24 mouse cellular contexts compared by ENCODE assay signal in the genomic region with DNA sequence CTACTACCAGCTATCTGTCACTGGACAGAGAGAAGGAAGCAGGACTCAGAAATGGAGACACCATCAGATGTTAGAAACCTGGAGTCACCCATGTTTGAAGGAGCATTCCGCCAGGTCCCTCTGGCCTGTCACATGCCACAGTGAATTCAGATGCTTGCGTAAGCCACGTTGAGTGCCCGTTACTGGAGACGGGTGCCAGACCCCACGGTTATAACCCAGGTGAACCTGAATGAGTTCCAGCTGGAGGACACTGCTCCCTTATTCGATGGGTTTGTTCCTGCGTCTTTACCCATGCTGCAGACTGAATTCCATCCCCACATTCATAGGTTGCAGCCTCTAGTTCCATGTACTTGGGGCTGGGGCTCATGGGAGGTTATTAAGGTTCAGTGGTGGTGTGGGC. TPM values are rescaled to one million over a fixed set of nuclear protein-coding genes. Genes with fewer than 3 reads are reported as not detected.
DNase-seq lines count a peak whose midpoint lies in the region; ATAC-seq and TF ChIP-seq lines count a peak whose summit lies in the region.
"Had no signal": no experiment of that assay in that cellular context is flagged by ENCODE, and none has a peak within 500 bp of the region (broad histone marks: within the 10 kb centered on the region; RNA-seq: fewer than 3 reads in every experiment).

No protein-coding gene starts in this region.

- no peak overlapping the region for H3K9ac ChIP-seq in forebrain, embryonic 14.5 days (ENCODE audit: low read length)
- H3K9ac ChIP-seq in forebrain, embryonic 12.5 days = no peak overlapping the region
- H3K9ac ChIP-seq in hindbrain, embryonic 15.5 days = no peak overlapping the region
- no peak overlapping the region for H3K9ac ChIP-seq in hindbrain, embryonic 11.5 days (ENCODE audit: low read depth, low read length)
- no peak overlapping the region for H3K9ac ChIP-seq in forebrain, postnatal 0 days
- H3K9ac ChIP-seq: liver, embryonic 13.5 days; midbrain, embryonic 12.5 days had no signal

- TF ChIP-seq POLR2A in brain, embryonic 14.5 days (IDR thresholded peaks at IDR 0.05; ENCODE audit: borderline replicate concordance, extremely low read depth, insufficient read depth, insufficient read length, poor library complexity, severe bottlenecking) = no peak

- WGBS in forebrain, embryonic 14.5 days = 80% methylated on average over 8 of the region's 8 CpGs
- 92% methylated on average over 8 of the region's 8 CpGs for WGBS in forebrain, embryonic 12.5 days
- 77% methylated on average over 8 of the region's 8 CpGs for WGBS in hindbrain, embryonic 15.5 days
- whole genome bisulfite sequencing in hindbrain, embryonic 11.5 days = 92% methylated on average over 8 of the region's 8 CpGs
- 70% methylated on average over 8 of the region's 8 CpGs for WGBS in forebrain, postnatal 0 days

- H3K4me1 ChIP-seq in forebrain, embryonic 14.5 days (ENCODE audit: control insufficient read depth, insufficient read depth, low read length) = peaks cover 21% of the 10 kb centered on the region; the same call in 1 of the 2 replicates
- H3K4me1 ChIP-seq in forebrain, embryonic 12.5 days = peaks cover 8% of the 10 kb centered on the region; the same call in 1 of the 2 replicates
- H3K4me1 ChIP-seq in hindbrain, embryonic 15.5 days (replicated peaks) = peaks cover 29% of the 10 kb centered on the region
- H3K4me1 ChIP-seq in hindbrain, embryonic 11.5 days (replicated peaks; ENCODE audit: control insufficient read depth, insufficient read depth, low read length) = no peaks in the 10 kb centered on the region
- H3K4me1 ChIP-seq in forebrain, postnatal 0 days (ENCODE audit: insufficient read depth) = peaks cover 19% of the 10 kb centered on the region
- H3K4me1 ChIP-seq: limb, embryonic 13.5 days had no signal

- H3K36me3 ChIP-seq in forebrain, embryonic 14.5 days (ENCODE audit: control insufficient read depth, insufficient read depth, low read length) = no peaks in the 10 kb centered on the region
- H3K36me3 ChIP-seq in forebrain, embryonic 12.5 days (replicated peaks) = no peaks in the 10 kb centered on the region
- H3K36me3 ChIP-seq in hindbrain, embryonic 15.5 days = no peaks in the 10 kb centered on the region
- no peaks in the 10 kb centered on the region for H3K36me3 ChIP-seq in hindbrain, embryonic 11.5 days (ENCODE audit: control insufficient read depth, insufficient read depth, low read length)
- 0 out of 2 replicates have a peak, but pooled peaks cover 7% of the 10 kb centered on the region for H3K36me3 ChIP-seq in forebrain, postnatal 0 days (ENCODE audit: insufficient read depth)
- H3K36me3 ChIP-seq: G1E; limb, embryonic 13.5 days; liver, embryonic 13.5 days; midbrain, embryonic 12.5 days had no signal

- H3K4me2 ChIP-seq in forebrain, embryonic 14.5 days (ENCODE audit: low read length) = no peak overlapping the region
- no peak overlapping the region for H3K4me2 ChIP-seq in forebrain, embryonic 12.5 days
- no peak overlapping the region for H3K4me2 ChIP-seq in hindbrain, embryonic 15.5 days
- H3K4me2 ChIP-seq in hindbrain, embryonic 11.5 days (replicated peaks; ENCODE audit: low read depth, low read length) = no peak overlapping the region
- H3K4me2 ChIP-seq in forebrain, postnatal 0 days (ENCODE audit: low read depth) = no peak overlapping the region
- H3K4me2 ChIP-seq: limb, embryonic 13.5 days; liver, embryonic 13.5 days; midbrain, embryonic 12.5 days had no signal

- ATAC-seq in forebrain, embryonic 14.5 days = no peak
- ATAC-seq in forebrain, embryonic 12.5 days (ENCODE audit: low FRiP score) = no peak
- ATAC-seq in hindbrain, embryonic 15.5 days (ENCODE audit: low FRiP score, low read depth) = no peak
- ATAC-seq in hindbrain, embryonic 11.5 days (ENCODE audit: low FRiP score) = no peak
- no peak for ATAC-seq in forebrain, postnatal 0 days
- ATAC-seq: intestine, embryonic 16.5 days; Patski had no signal

- DNase-seq in forebrain, embryonic 14.5 days (ENCODE audit: low spot score) = no peak
- DNase-seq in hindbrain, embryonic 11.5 days (ENCODE audit: low spot score) = no peak
- DNase-seq in brain, embryonic 14.5 days (ENCODE audit: low read depth) = peak; percentile 27
- no peak for DNase-seq in forebrain, postnatal 0 days
- no peak for DNase-seq in adrenal gland, adult 2 months
- DNase-seq: B cell, adult 2 months; gastrocnemius, postnatal 25 days; kidney, adult 9 months; kidney, postnatal 14 days; liver, embryonic 13.5 days; lung, adult 2 months; lung, postnatal 14 days; thymus, adult 18-20 months; thymus, postnatal 4 days had no signal

- TF ChIP-seq CTCF in brain, embryonic 14.5 days (IDR thresholded peaks at IDR 0.05; ENCODE audit: borderline replicate concordance, extremely low read depth, insufficient read depth, insufficient read length) = no peak
- no peak for TF ChIP-seq CTCF in forebrain, postnatal 0 days (IDR thresholded peaks at IDR 0.05; ENCODE audit: low read depth)

- no peaks in the 10 kb centered on the region for H3K9me3 ChIP-seq in forebrain, embryonic 14.5 days (replicated peaks; ENCODE audit: control insufficient read depth, low read length)
- H3K9me3 ChIP-seq in forebrain, embryonic 12.5 days = no peaks in the 10 kb centered on the region
- no peaks in the 10 kb centered on the region for H3K9me3 ChIP-seq in hindbrain, embryonic 15.5 days
- H3K9me3 ChIP-seq in hindbrain, embryonic 11.5 days (ENCODE audit: control insufficient read depth, low read length) = no peaks in the 10 kb centered on the region
- H3K9me3 ChIP-seq in forebrain, postnatal 0 days (ENCODE audit: low read length) = no peaks in the 10 kb centered on the region
- H3K9me3 ChIP-seq: G1E; limb, embryonic 13.5 days; liver, embryonic 13.5 days; midbrain, embryonic 12.5 days had no signal

- H3K27ac ChIP-seq in forebrain, embryonic 14.5 days (ENCODE audit: low read depth, low read length) = peak overlapping the region; percentile 90
- H3K27ac ChIP-seq in forebrain, embryonic 12.5 days = no peak overlapping the region
- H3K27ac ChIP-seq in hindbrain, embryonic 15.5 days (replicated peaks) = peak overlapping the region; percentile 40
- H3K27ac ChIP-seq in hindbrain, embryonic 11.5 days (ENCODE audit: low read depth, low read length) = no peak overlapping the region
- H3K27ac ChIP-seq in forebrain, postnatal 0 days (ENCODE audit: low read depth, low read length) = peak overlapping the region; percentile 29; the same call in 1 of the 2 replicates
- H3K27ac ChIP-seq: limb, embryonic 13.5 days; liver, embryonic 13.5 days; midbrain, embryonic 12.5 days had no signal

- H3K4me3 ChIP-seq in forebrain, embryonic 14.5 days (ENCODE audit: low read depth, low read length) = no peak overlapping the region
- no peak overlapping the region for H3K4me3 ChIP-seq in forebrain, embryonic 12.5 days (replicated peaks)
- H3K4me3 ChIP-seq in hindbrain, embryonic 15.5 days = no peak overlapping the region
- no peak overlapping the region for H3K4me3 ChIP-seq in hindbrain, embryonic 11.5 days (ENCODE audit: low read depth, low read length)
- no peak overlapping the region for H3K4me3 ChIP-seq in forebrain, postnatal 0 days (ENCODE audit: low read depth, low read length)
- H3K4me3 ChIP-seq: limb, embryonic 13.5 days; liver, embryonic 13.5 days; midbrain, embryonic 12.5 days had no signal

- no peaks in the 10 kb centered on the region for H3K27me3 ChIP-seq in forebrain, embryonic 14.5 days (replicated peaks; ENCODE audit: control insufficient read depth, insufficient read depth, low read length)
- H3K27me3 ChIP-seq in forebrain, embryonic 12.5 days = peaks cover 21% of the 10 kb centered on the region; the same call in 1 of the 2 replicates
- H3K27me3 ChIP-seq in hindbrain, embryonic 15.5 days = no peaks in the 10 kb centered on the region
- H3K27me3 ChIP-seq in hindbrain, embryonic 11.5 days (ENCODE audit: control insufficient read depth, insufficient read depth, low read length) = no peaks in the 10 kb centered on the region
- H3K27me3 ChIP-seq in forebrain, postnatal 0 days (ENCODE audit: insufficient read depth, low read length) = no peaks in the 10 kb centered on the region

RNA-seq across cellular contexts. Expression of gene Kcnj11, which starts 3.2 kb away (rescaled TPM):
- polyA plus RNA-seq in forebrain, embryonic 14.5 days (2014; fragmentation: Nextera tagmentation; extraction: Ambion mirVana) = 2.7 and 3.0 TPM in 2 replicates
- 0.46 and 0.81 TPM in 2 replicates for polyA plus RNA-seq in forebrain, embryonic 12.5 days (2016; fragmentation: Nextera tagmentation; extraction: Ambion mirVana)
- 2.5 and 3.3 TPM in 2 replicates for polyA plus RNA-seq in hindbrain, embryonic 15.5 days (2015; fragmentation: Nextera tagmentation; extraction: Ambion mirVana)
- polyA plus RNA-seq in hindbrain, embryonic 11.5 days (2014; fragmentation: Nextera tagmentation; extraction: Ambion mirVana) = 0.25 and 0.49 TPM in 2 replicates
- 15.0 and 22.7 TPM in 2 replicates for polyA plus RNA-seq in brain, embryonic 14.5 days (2012; rRNA removed)
- 13.1 TPM in 2 replicates for total RNA-seq in forebrain, postnatal 0 days (2014; rRNA removed)
- polyA plus RNA-seq in forebrain, postnatal 0 days (2015; fragmentation: Nextera tagmentation; extraction: Ambion mirVana) = 2.6 TPM in 2 replicates
- 1 to 10 TPM; 2.9 to 3.2 TPM for total RNA-seq in adrenal gland, adult 2 months (2021)
- 1.0 and 3.4 TPM in 2 replicates for polyA plus RNA-seq in adrenal gland, adult 2 months (2012; rRNA removed)
- total RNA-seq: CH12.LX; G1E; megakaryocyte progenitor cell, adult 5-6 weeks; neutrophil, adult 5-6 weeks had no signal
- polyA plus RNA-seq: G1E; liver, embryonic 13.5 days had no signal

Comparison
In these comparisons a context has a peak if more than half of its experiments do, and no peak if none do; other contexts are left out.
1. H3K27ac ChIP-seq: peak in forebrain, embryonic 14.5 days (single experiment), hindbrain, embryonic 15.5 days (single experiment) and forebrain, postnatal 0 days (single experiment); none in forebrain, embryonic 12.5 days (single experiment) and hindbrain, embryonic 11.5 days (single experiment).